Mouse (Mus musculus): ENCODE results near the gene Cd59a.
"Not testable (repeated sequence)": the region's sequence is repeated elsewhere in the genome, so short reads cannot be mapped to it uniquely, and the experiment has no call there.

- TF ChIP-seq CTCF (IDR thresholded peaks at IDR 0.05; ENCODE audit: low read depth); EP300 (optimal IDR thresholded peaks at IDR 0.05): not testable (repeated sequence)
Observed at GRCm38 (mm10) chr2:104113563-104113962, 18.0 kb downstream of the Cd59a start.

Measured in stomach, postnatal 0 days (tissue).